Mouse (Mus musculus) liver, embryonic 11.5 days (tissue): Measurements from ENCODE around the gene 1600002K03Rik. TPM values are rescaled to one million over a fixed set of nuclear protein-coding genes. Genes with fewer than 3 reads are reported as not detected.
A peak's percentile ranks its signal among the peaks of the same experiment; 100 is the strongest.

ENCODE experiments used
- ATAC-seq: fragments of 200-750 bp; cut with Nextera tagmentation; replicated peaks from 2 replicates; pipeline ENCODE4 v1.8.0; 2017; ENCODE audit warnings: moderate number of reproducible peaks, mild to moderate bottlenecking, moderate TSS enrichment, moderate library complexity; ENCODE audit not compliant: low FRiP score
- DNase-seq: peaks from one replicate; pipeline ENCODE4 v3.0.0-alpha.2; 2017; ENCODE audit warnings: low spot score
- H3K27ac ChIP-seq: fragments of 300-500 bp; sonication (generic); 2 replicates; pipeline ENCODE4 v1.5.1; 2014; ENCODE audit warnings: mild to moderate bottlenecking, low read depth, low read length, control low read depth
- H3K27me3 ChIP-seq: fragments of 300-500 bp; sonication (generic); replicated peaks from 2 replicates; pipeline ENCODE4 v1.6.1; 2014; ENCODE audit warnings: low read length, mixed read lengths; ENCODE audit not compliant: control insufficient read depth, insufficient read depth
- H3K36me3 ChIP-seq: fragments of 300-500 bp; sonication (generic); 2 replicates; pipeline ENCODE4 v1.6.1; 2014; ENCODE audit warnings: mild to moderate bottlenecking, low read length, moderate library complexity, mixed read lengths; ENCODE audit not compliant: control insufficient read depth, insufficient read depth
- H3K4me1 ChIP-seq: fragments of 300-500 bp; sonication (generic); replicated peaks from 2 replicates; pipeline ENCODE4 v1.6.1; 2014; ENCODE audit warnings: low read length, mixed read lengths; ENCODE audit not compliant: control insufficient read depth, insufficient read depth
- H3K4me2 ChIP-seq: fragments of 300-500 bp; sonication (generic); 2 replicates; pipeline ENCODE4 v1.6.1; 2014; ENCODE audit warnings: mild to moderate bottlenecking, control low read depth, moderate library complexity
- H3K4me3 ChIP-seq: fragments of 300-500 bp; sonication (generic); 2 replicates; pipeline ENCODE4 v1.5.1; 2014; ENCODE audit warnings: low read depth, low read length, control low read depth
- H3K9ac ChIP-seq: fragments of 300-500 bp; sonication (generic); 2 replicates; pipeline ENCODE4 v1.6.1; 2014; ENCODE audit warnings: low read depth, low read length, control low read depth
- H3K9me3 ChIP-seq: fragments of 300-500 bp; sonication (generic); 2 replicates; pipeline ENCODE4 v1.6.1; 2016; ENCODE audit warnings: low read length, inconsistent platforms, mixed read lengths; ENCODE audit not compliant: control insufficient read depth
- WGBS: fragments of 180-500 bp; shearing (Covaris S2); extraction: QIAGEN DNeasy Blood & Tissue Kit; methylation state at CpG from one replicate; pipeline ENCODE4 v1.1.7; 2014; 5-methylcytosine and 5-hydroxymethylcytosine counted together
- polyA plus RNA-seq: library from polyadenylated mRNA; unstranded; fragments of >200 nt; fragmentation: Nextera tagmentation; extraction: Ambion mirVana; gene quantifications from 2 replicates; pipeline ENCODE4 v1.2.1, GENCODE M21; 2014

The 1600002K03Rik gene
- polyA plus RNA-seq, 1 experiment from 2014 or later: 27.4 TPM

DNA sequence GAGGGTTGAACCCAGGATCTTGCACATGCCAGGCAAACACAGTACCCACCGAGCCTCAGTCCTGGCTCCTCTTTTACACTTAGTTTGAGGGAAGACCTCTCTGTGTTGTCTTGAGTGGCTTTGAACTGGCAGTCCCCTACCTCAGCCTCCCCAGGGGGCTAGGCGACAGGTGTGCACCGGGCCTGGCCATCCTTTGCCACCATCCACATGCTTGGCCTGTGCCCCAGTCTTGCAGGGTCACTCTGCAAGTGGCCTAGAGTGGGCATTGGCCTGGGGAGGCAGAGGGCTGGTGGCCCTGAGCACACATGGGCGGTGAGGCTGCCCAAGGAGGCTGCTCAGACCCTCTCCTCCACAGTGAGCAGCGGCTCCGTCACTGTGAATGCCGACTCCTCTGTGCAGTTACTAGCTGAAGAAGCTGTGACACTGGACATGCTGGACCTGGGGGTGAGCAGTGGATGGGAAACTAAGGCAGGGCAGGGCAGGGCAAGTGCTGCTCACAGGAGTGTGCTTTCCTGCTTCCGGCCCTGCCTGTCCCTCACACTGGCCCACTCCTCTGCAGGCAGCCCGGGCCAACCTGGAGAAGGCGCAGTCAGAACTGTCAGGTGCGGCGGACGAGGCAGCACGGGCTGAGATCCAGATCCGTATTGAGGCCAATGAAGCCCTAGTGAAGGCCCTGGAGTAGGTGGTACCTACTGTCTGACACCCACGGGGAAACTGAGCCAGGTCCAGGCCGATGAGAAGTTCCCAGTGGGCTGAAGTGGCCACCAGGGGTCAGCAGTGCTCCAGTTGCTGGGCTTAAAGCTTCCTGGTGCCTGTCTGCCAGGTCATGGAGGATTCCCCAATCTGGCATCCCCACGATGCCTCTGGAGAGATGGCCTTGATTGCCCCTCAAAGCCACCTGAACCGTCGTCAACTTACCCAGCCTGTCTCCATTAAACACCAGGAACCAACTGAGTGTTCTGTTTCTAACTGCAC is 27.6 kb upstream of the 1600002K03Rik start:
- Histone ChIP-seq H3K4me2 (peak overlapping the region; percentile 19; the same call in 1 of the 2 replicates), H3K9ac (0 out of 2 replicates have a peak overlapping the region, but pooled peaks have one; percentile 49), H3K4me3 (no peak overlapping the region)

GRCm38 (mm10) chr10:80145896-80146295 is 26.8 kb upstream of the 1600002K03Rik start:
- Histone ChIP-seq H3K9ac (peak overlapping the region; percentile 49), H3K4me3 (no peak overlapping the region), H3K4me1 (peaks cover 51% of the 10 kb centered on the region), H3K9me3 (no peaks in the 10 kb centered on the region), H3K36me3 (peaks cover 33% of the 10 kb centered on the region), H3K27me3 (no peaks in the 10 kb centered on the region), H3K27ac (peak overlapping the region; percentile 99), H3K4me2 (peak overlapping the region; percentile 19; the same call in 1 of the 2 replicates)
- DNase-seq (no peak), ATAC-seq (no peak)
- 85% methylated on average over 6 of the region's 6 CpGs for WGBS

More for the DNA sequence above, 27.6 kb upstream of the 1600002K03Rik start:
- Histone ChIP-seq H3K27me3 (no peaks in the 10 kb centered on the region), H3K36me3 (peaks cover 33% of the 10 kb centered on the region), H3K9me3 (no peaks in the 10 kb centered on the region), H3K4me1 (peaks cover 51% of the 10 kb centered on the region), H3K27ac (peak overlapping the region; percentile 99)
- DNase-seq: peak; percentile 46
- whole genome bisulfite sequencing: 80% methylated on average over 20 of the region's 20 CpGs
- ATAC-seq: no peak

DNA sequence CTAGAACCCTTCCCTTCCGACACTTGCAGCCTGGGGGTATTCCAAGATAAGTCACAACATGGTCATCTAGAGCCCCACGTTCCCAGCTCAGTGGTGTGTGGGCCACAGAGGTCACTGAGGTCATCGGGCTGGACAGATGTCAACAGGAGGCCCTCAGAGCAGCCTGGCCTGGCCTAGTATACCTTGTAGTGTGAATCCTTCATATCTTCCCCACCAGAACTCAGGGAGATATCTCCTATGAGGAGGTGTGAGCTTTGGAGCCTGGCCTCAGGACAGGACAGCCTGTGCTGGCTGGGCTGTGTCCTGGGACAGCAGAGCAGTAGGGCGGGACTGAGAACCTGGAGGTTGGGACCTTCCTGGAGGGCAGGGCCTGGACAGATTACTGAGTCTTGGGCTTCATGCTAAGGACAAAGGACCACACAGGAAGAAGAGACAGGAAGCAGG is 26.2 kb upstream of the 1600002K03Rik start:
- peak overlapping the region; percentile 91 for H3K4me3 ChIP-seq
- H3K27ac ChIP-seq: peak overlapping the region; percentile 99
- H3K36me3 ChIP-seq: peaks cover 36% of the 10 kb centered on the region
- H3K4me2 ChIP-seq: peak overlapping the region; percentile 79
- DNase-seq: no peak
- 70% methylated on average over 4 of the region's 4 CpGs for WGBS
- H3K9ac ChIP-seq: peak overlapping the region; percentile 49
- no peaks in the 10 kb centered on the region for H3K27me3 ChIP-seq
- no peaks in the 10 kb centered on the region for H3K9me3 ChIP-seq
- H3K4me1 ChIP-seq: peaks cover 52% of the 10 kb centered on the region
- ATAC-seq: no peak

GRCm38 (mm10) chr10:80147146-80147718 is 25.5 kb upstream of the 1600002K03Rik start:
- peaks cover 57% of the 10 kb centered on the region for H3K4me1 ChIP-seq
- peak overlapping the region; percentile 97; the same call in 1 of the 2 replicates for H3K9ac ChIP-seq
- peaks cover 40% of the 10 kb centered on the region for H3K36me3 ChIP-seq
- H3K27me3 ChIP-seq: no peaks in the 10 kb centered on the region
- H3K4me3 ChIP-seq: peak overlapping the region; percentile 91
- DNase-seq (no peak), ATAC-seq (no peak)
- H3K27ac ChIP-seq: peak overlapping the region; percentile 99
- peak overlapping the region; percentile 79 for H3K4me2 ChIP-seq
- H3K9me3 ChIP-seq: no peaks in the 10 kb centered on the region
- WGBS: 45% methylated on average over 5 of the region's 5 CpGs

GRCm38 (mm10) chr10:80147719-80148601 is 24.8 kb upstream of the 1600002K03Rik start, which contains the start of gene Midn:
Midn (plus strand) TSS chr10:80148272.
- peaks cover 47% of the 10 kb centered on the region for H3K36me3 ChIP-seq
- H3K4me2 ChIP-seq: peak within 1 kb of the TSS; percentile 79
- ATAC-seq (peak; percentile 44), DNase-seq (peak; percentile 84)
- no peaks in the 10 kb centered on the region for H3K9me3 ChIP-seq
- peak within 1 kb of the TSS; percentile 97 for H3K9ac ChIP-seq
- H3K27me3 ChIP-seq: no peaks in the 10 kb centered on the region
- peak within 1 kb of the TSS; percentile 99 for H3K27ac ChIP-seq
- H3K4me3 ChIP-seq: peak within 1 kb of the TSS; percentile 91
- H3K4me1 ChIP-seq: peaks cover 61% of the 10 kb centered on the region
- WGBS: under 1% methylated on average over 41 of the region's 42 CpGs

GRCm38 (mm10) chr10:80148610-80149290 is 24.0 kb upstream of the 1600002K03Rik start:
- Histone ChIP-seq H3K9ac (peak overlapping the region; percentile 97), H3K36me3 (peaks cover 48% of the 10 kb centered on the region), H3K27me3 (no peaks in the 10 kb centered on the region), H3K4me1 (peaks cover 61% of the 10 kb centered on the region), H3K4me3 (peak overlapping the region; percentile 91), H3K9me3 (no peaks in the 10 kb centered on the region), H3K4me2 (peak overlapping the region; percentile 79), H3K27ac (peak overlapping the region; percentile 99)
- 1% methylated on average over 57 of the region's 57 CpGs for WGBS
- DNase-seq (peak; percentile 98), ATAC-seq (peak; percentile 53)

- Histone ChIP-seq H3K4me2 (peak overlapping the region; percentile 79), H3K36me3 (peaks cover 49% of the 10 kb centered on the region), H3K9me3 (no peaks in the 10 kb centered on the region), H3K27me3 (no peaks in the 10 kb centered on the region), H3K4me1 (peaks cover 64% of the 10 kb centered on the region), H3K27ac (peak overlapping the region; percentile 99), H3K9ac (peak overlapping the region; percentile 97), H3K4me3 (peak overlapping the region; percentile 91)
- ATAC-seq: peak; percentile 79
- no peak for DNase-seq
- WGBS: under 1% methylated on average over 87 of the region's 88 CpGs
Measured at GRCm38 (mm10) chr10:80149291-80150225, 23.2 kb upstream of the 1600002K03Rik start.
